Mouse (Mus musculus): ENCODE data around the gene Kcnj8. TPM values are rescaled to one million over a fixed set of nuclear protein-coding genes. Genes with fewer than 3 reads are reported as not detected.
"Not testable (repeated sequence)": the region's sequence is repeated elsewhere in the genome, so short reads cannot be mapped to it uniquely, and the experiment has no call there.

Kcnj8 gene
- total and polyA plus RNA-seq, 3 experiments = 0.16 TPM; not detected in 2

- Histone ChIP-seq H3K9me3 (replicated peaks) (no peaks in the 10 kb centered on the region), H3K36me3 (replicated peaks) (no peaks in the 10 kb centered on the region), H3K4me1 (ENCODE audit: insufficient read depth, low read depth, low read length) (no peaks in the 10 kb centered on the region), H3K4me3 (ENCODE audit: low read depth, low read length) (no peak overlapping the region), H3K27me3 (ENCODE audit: insufficient read depth, low read length) (peaks cover 2% of the 10 kb centered on the region; the same call in 1 of the 2 replicates)
- ATAC-seq (ENCODE audit: extremely low read depth, insufficient number of reproducible peaks, low FRiP score, poor library complexity, severe bottlenecking) (no peak), DNase-seq (ENCODE audit: low spot score) (no peak)
- TF ChIP-seq TAL1 (conservative IDR thresholded peaks at IDR 0.05; ENCODE audit: low read depth, low read length) = no peak
- TF ChIP-seq GATA1 (IDR thresholded peaks at IDR 0.05; ENCODE audit: borderline replicate concordance, low read length) = no peak
- no peak for TF ChIP-seq GATA2 (IDR thresholded peaks at IDR 0.05; ENCODE audit: borderline replicate concordance, low read depth, low read length)
- no peak for TF ChIP-seq CTCF (IDR thresholded peaks at IDR 0.05; ENCODE audit: low read depth, low read length)
- TF ChIP-seq POLR2AphosphoS5 (IDR thresholded peaks at IDR 0.05; ENCODE audit: insufficient replicate concordance, low read depth, low read length) = no peak
Measured at GRCm38 (mm10) chr6:142521591-142522110, 49.8 kb downstream of the Kcnj8 start.

GRCm38 (mm10) chr6:142519110-142519509 is 52.3 kb downstream of the Kcnj8 start:
- no peaks in the 10 kb centered on the region for H3K9me3 ChIP-seq (replicated peaks)
- no peak for TF ChIP-seq POLR2AphosphoS5 (IDR thresholded peaks at IDR 0.05; ENCODE audit: insufficient replicate concordance, low read depth, low read length)
- peak; percentile 39; the same call in 1 of the 2 replicates for TF ChIP-seq CTCF (IDR thresholded peaks at IDR 0.05; ENCODE audit: low read depth, low read length)
- no peaks in the 10 kb centered on the region for H3K4me1 ChIP-seq (ENCODE audit: insufficient read depth, low read depth, low read length)
- ATAC-seq (ENCODE audit: extremely low read depth, insufficient number of reproducible peaks, low FRiP score, poor library complexity, severe bottlenecking) (peak; percentile 55; the same call in 1 of the 2 replicates), DNase-seq (ENCODE audit: low spot score) (peak; percentile 32)
- peaks cover 3% of the 10 kb centered on the region; the same call in 1 of the 2 replicates for H3K27me3 ChIP-seq (ENCODE audit: insufficient read depth, low read length)
- H3K36me3 ChIP-seq (replicated peaks) = no peaks in the 10 kb centered on the region
- H3K4me3 ChIP-seq (ENCODE audit: low read depth, low read length) = no peak overlapping the region

GRCm38 (mm10) chr6:142515379-142515778 is 56.0 kb downstream of the Kcnj8 start:
- H3K4me1 ChIP-seq (ENCODE audit: insufficient read depth, low read depth, low read length); H3K9me3 ChIP-seq (replicated peaks); H3K27me3 ChIP-seq (ENCODE audit: insufficient read depth, low read length); DNase-seq (ENCODE audit: low spot score); H3K36me3 ChIP-seq (replicated peaks); ATAC-seq (ENCODE audit: extremely low read depth, insufficient number of reproducible peaks, low FRiP score, poor library complexity, severe bottlenecking): not testable (repeated sequence)
- TF ChIP-seq POLR2AphosphoS5 (IDR thresholded peaks at IDR 0.05; ENCODE audit: insufficient replicate concordance, low read depth, low read length) = peak; percentile 55; the same call in 1 of the 2 replicates
- peak overlapping the region; percentile 3; the same call in 1 of the 2 replicates for H3K4me3 ChIP-seq (ENCODE audit: low read depth, low read length)

- Histone ChIP-seq H3K9me3 (replicated peaks) (no peaks in the 10 kb centered on the region), H3K4me3 (ENCODE audit: low read depth, low read length) (no peak overlapping the region), H3K36me3 (replicated peaks) (no peaks in the 10 kb centered on the region), H3K4me1 (ENCODE audit: insufficient read depth, low read depth, low read length) (no peaks in the 10 kb centered on the region), H3K27me3 (ENCODE audit: insufficient read depth, low read length) (peaks cover 3% of the 10 kb centered on the region; the same call in 1 of the 2 replicates)
- TF ChIP-seq POLR2AphosphoS5 (IDR thresholded peaks at IDR 0.05; ENCODE audit: insufficient replicate concordance, low read depth, low read length) (no peak), CTCF (IDR thresholded peaks at IDR 0.05; ENCODE audit: low read depth, low read length) (no peak), GATA1 (IDR thresholded peaks at IDR 0.05; ENCODE audit: borderline replicate concordance, low read length) (no peak), GATA2 (IDR thresholded peaks at IDR 0.05; ENCODE audit: borderline replicate concordance, low read depth, low read length) (no peak), TAL1 (conservative IDR thresholded peaks at IDR 0.05; ENCODE audit: low read depth, low read length) (no peak)
- ATAC-seq (ENCODE audit: extremely low read depth, insufficient number of reproducible peaks, low FRiP score, poor library complexity, severe bottlenecking) = no peak
- no peak for DNase-seq (ENCODE audit: low spot score)
Measured at GRCm38 (mm10) chr6:142514912-142515311, 56.5 kb downstream of the Kcnj8 start.

Other genes starting within 250 kb of the Kcnj8 start
- not detected in 2 replicates for gene Slco1a5, start 248.6 kb downstream of the Kcnj8 start, total RNA-seq (2014; fragmentation: Nextera tagmentation)
- gene Slco1a5, start 248.6 kb downstream of the Kcnj8 start, total RNA-seq (2017) = 0.05 TPM in 1 of 2 replicates, not detected in the other
- not detected in 2 replicates for gene Slco1a5, start 248.6 kb downstream of the Kcnj8 start, polyA plus RNA-seq (2012)
- gene Pyroxd1, start 226.0 kb downstream of the Kcnj8 start, total RNA-seq (2014; fragmentation: Nextera tagmentation) = 10.9 and 14.9 TPM in 2 replicates
- 18.2 and 18.8 TPM in 2 replicates for gene Pyroxd1, start 226.0 kb downstream of the Kcnj8 start, total RNA-seq (2017)
- 2.0 and 2.3 TPM in 2 replicates for gene Pyroxd1, start 226.0 kb downstream of the Kcnj8 start, polyA plus RNA-seq (2012)
- gene Recql, start 184.5 kb downstream of the Kcnj8 start, total RNA-seq (2014; fragmentation: Nextera tagmentation) = 52.1 and 81.1 TPM in 2 replicates
- gene Recql, start 184.5 kb downstream of the Kcnj8 start, total RNA-seq (2017) = 49.5 and 50.5 TPM in 2 replicates
- 1.2 and 1.5 TPM in 2 replicates for gene Recql, start 184.5 kb downstream of the Kcnj8 start, polyA plus RNA-seq (2012)
- gene Golt1b, start 184.4 kb downstream of the Kcnj8 start, total RNA-seq (2014; fragmentation: Nextera tagmentation) = 31.2 and 33.6 TPM in 2 replicates
- 45.9 and 51.2 TPM in 2 replicates for gene Golt1b, start 184.4 kb downstream of the Kcnj8 start, total RNA-seq (2017)
- 13.1 and 15.7 TPM in 2 replicates for gene Golt1b, start 184.4 kb downstream of the Kcnj8 start, polyA plus RNA-seq (2012)
- not detected in 2 replicates for gene Spx, start 158.2 kb downstream of the Kcnj8 start, total RNA-seq (2014; fragmentation: Nextera tagmentation)
- gene Spx, start 158.2 kb downstream of the Kcnj8 start, total RNA-seq (2017) = 0.11 TPM in 1 of 2 replicates, not detected in the other
- not detected in 2 replicates for gene Spx, start 158.2 kb downstream of the Kcnj8 start, polyA plus RNA-seq (2012)
- gene Gys2, start 98.5 kb downstream of the Kcnj8 start, total RNA-seq (2014; fragmentation: Nextera tagmentation) = not detected in 2 replicates
- gene Gys2, start 98.5 kb downstream of the Kcnj8 start, total RNA-seq (2017) = not detected in 2 replicates
- not detected in 2 replicates for gene Gys2, start 98.5 kb downstream of the Kcnj8 start, polyA plus RNA-seq (2012)
- not detected in 2 replicates for gene Ldhb, start 63.7 kb downstream of the Kcnj8 start, total RNA-seq (2014; fragmentation: Nextera tagmentation)
- not detected in 2 replicates for gene Ldhb, start 63.7 kb downstream of the Kcnj8 start, total RNA-seq (2017)
- 0.09 TPM in 1 of 2 replicates, not detected in the other for gene Ldhb, start 63.7 kb downstream of the Kcnj8 start, polyA plus RNA-seq (2012)
- gene Abcc9, start 130.7 kb upstream of the Kcnj8 start, total RNA-seq (2014; fragmentation: Nextera tagmentation) = not detected in 2 replicates
- gene Abcc9, start 130.7 kb upstream of the Kcnj8 start, total RNA-seq (2017) = 0.12 and 0.27 TPM in 2 replicates
- not detected in 2 replicates for gene Abcc9, start 130.7 kb upstream of the Kcnj8 start, polyA plus RNA-seq (2012)
- 55.3 and 76.0 TPM in 2 replicates for gene Cmas, start 185.1 kb upstream of the Kcnj8 start, total RNA-seq (2014; fragmentation: Nextera tagmentation)
- 79.6 and 80.6 TPM in 2 replicates for gene Cmas, start 185.1 kb upstream of the Kcnj8 start, total RNA-seq (2017)
- gene Cmas, start 185.1 kb upstream of the Kcnj8 start, polyA plus RNA-seq (2012) = 53.2 and 79.0 TPM in 2 replicates
- not detected in 2 replicates for gene Sult6b2, start 232.9 kb upstream of the Kcnj8 start, total RNA-seq (2014; fragmentation: Nextera tagmentation)
- 0.16 TPM in 1 of 2 replicates, not detected in the other for gene Sult6b2, start 232.9 kb upstream of the Kcnj8 start, total RNA-seq (2017)
- gene Sult6b2, start 232.9 kb upstream of the Kcnj8 start, polyA plus RNA-seq (2012) = not detected in 2 replicates